Mouse (Mus musculus): ENCODE data around the gene Lrmp. TPM values are rescaled to one million over a fixed set of nuclear protein-coding genes. Genes with fewer than 3 reads are reported as not detected.

Lrmp gene
- polyA plus RNA-seq, 1 experiment: 1.9 TPM

Other genes starting within 250 kb of the Lrmp start
- 0.48 and 0.96 TPM in 2 replicates for gene Bcat1, start 39.5 kb upstream of the Lrmp start, polyA plus RNA-seq (2012; ENCODE audit: insufficient read depth, insufficient read length, missing spikeins)
- gene Casc1, start 95.4 kb downstream of the Lrmp start, polyA plus RNA-seq (2012; ENCODE audit: insufficient read depth, insufficient read length, missing spikeins): not detected in 2 replicates
- 380 and 524 TPM in 2 replicates for gene Etfrf1, start 95.5 kb downstream of the Lrmp start, polyA plus RNA-seq (2012; ENCODE audit: insufficient read depth, insufficient read length, missing spikeins)
- 17.6 and 20.4 TPM in 2 replicates for gene Kras, start 134.6 kb downstream of the Lrmp start, polyA plus RNA-seq (2012; ENCODE audit: insufficient read depth, insufficient read length, missing spikeins)